Mouse (Mus musculus) R1 (cell line): ENCODE measurements around the gene Tcf19.

Experiments used
- DNase-seq: peaks from one replicate; pipeline ENCODE4 v3.0.0-alpha.2; 2018; ENCODE audit warnings: low read depth, low spot score

Gene Tcf19

GRCm38 (mm10) chr17:35532901-35533300 is 16.3 kb upstream of the Tcf19 start, which contains the start of gene Psors1c2:
TSS of gene Psors1c2 (plus strand) at chr17:35533201.
- DNase-seq, result no peak

DNA sequence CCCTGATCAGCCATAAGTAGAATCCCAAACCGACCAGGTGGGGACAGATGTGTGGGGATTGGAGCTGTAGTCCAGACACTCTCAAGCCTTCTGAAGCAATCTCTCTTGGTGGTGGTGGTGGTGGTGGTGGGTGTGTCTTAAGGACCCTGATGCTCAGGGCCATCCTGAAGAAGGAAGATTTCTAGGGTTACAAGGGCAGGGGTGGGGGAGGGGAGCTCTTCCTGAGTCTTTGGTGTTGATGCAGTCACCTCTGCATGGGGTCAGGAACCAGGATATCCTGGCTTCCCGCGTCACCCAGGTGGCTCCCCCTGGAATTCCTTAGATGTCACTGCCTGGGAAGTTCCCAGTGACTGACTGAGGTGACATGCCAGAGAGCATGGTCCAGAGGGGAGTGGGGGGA is 15.7 kb upstream of the Tcf19 start:
- peak; percentile 73 for DNase-seq

- DNase-seq, result no peak
These were observed 10.0 kb upstream of the Tcf19 start for GRCm38 (mm10) chr17:35526644-35527043.

- DNase-seq, result no peak
These were observed 7.7 kb upstream of the Tcf19 start for GRCm38 (mm10) chr17:35524354-35524753.

DNA sequence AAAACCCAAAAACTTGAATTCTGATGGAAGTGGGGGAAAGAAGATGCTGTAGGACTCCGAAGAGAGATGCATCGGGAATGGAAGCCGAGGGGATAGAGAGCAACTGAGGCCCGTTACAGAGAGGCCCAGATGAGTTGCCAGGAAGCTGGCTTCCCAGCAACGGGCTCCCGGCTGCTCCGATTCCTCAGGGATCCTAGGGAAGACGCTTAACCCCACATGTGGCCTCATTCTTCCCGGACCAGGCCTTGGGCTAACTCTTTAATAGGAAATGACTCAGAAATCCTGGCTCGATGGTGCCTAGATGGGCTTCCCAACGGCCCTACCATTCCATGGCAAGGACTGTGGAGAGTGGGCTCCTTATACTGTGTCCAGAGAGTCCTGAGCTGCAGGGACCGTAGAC is 902 bp upstream of the Tcf19 start:
- DNase-seq, result peak; percentile 58

- peak; percentile 80 for DNase-seq
These were observed 548 bp downstream of the Tcf19 start for GRCm38 (mm10) chr17:35515911-35516640.

GRCm38 (mm10) chr17:35514756-35515155 is 1.9 kb downstream of the Tcf19 start:
- peak; percentile 62 for DNase-seq

- DNase-seq, result peak; percentile 91
These were observed 2.7 kb downstream of the Tcf19 start for GRCm38 (mm10) chr17:35513886-35514285.

DNA sequence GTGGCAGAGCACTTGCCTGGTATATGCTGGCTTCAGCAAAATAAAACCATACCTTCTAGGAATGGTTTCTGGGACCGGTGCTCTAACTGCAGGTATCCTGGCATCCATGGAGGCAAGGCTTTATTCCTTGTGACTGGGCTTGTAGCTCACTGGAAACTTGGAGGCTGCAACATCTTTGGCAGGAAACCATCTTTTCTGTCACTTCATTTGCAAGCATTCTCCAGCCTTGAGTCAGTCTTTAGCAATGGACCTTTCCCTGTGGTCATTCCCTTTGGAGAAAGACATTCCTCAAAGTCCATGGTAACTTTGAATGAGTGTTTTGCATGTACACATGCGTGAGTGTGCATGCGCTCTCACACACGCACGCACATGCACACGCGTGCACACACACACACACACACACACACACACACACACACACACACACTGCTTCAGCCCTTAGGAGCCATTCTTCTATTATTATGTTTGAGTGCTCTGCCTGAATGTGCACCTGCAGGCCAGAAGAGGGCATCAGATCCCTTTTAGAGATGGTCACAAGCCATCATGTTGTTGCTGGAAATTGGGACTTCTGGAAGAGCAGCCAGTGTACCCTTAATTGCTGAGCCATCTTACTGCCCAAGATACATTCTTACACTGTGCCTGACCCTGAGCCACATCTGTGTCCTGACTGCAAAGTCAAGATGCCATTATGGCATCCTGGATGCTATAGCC is 3.6 kb downstream of the Tcf19 start:
- DNase-seq, result peak; percentile 78

GRCm38 (mm10) chr17:35509284-35509683 is 7.3 kb downstream of the Tcf19 start:
- peak; percentile 99 for DNase-seq

- peak; percentile 63 for DNase-seq
These were observed 8.3 kb downstream of the Tcf19 start for GRCm38 (mm10) chr17:35508279-35508678.

DNA sequence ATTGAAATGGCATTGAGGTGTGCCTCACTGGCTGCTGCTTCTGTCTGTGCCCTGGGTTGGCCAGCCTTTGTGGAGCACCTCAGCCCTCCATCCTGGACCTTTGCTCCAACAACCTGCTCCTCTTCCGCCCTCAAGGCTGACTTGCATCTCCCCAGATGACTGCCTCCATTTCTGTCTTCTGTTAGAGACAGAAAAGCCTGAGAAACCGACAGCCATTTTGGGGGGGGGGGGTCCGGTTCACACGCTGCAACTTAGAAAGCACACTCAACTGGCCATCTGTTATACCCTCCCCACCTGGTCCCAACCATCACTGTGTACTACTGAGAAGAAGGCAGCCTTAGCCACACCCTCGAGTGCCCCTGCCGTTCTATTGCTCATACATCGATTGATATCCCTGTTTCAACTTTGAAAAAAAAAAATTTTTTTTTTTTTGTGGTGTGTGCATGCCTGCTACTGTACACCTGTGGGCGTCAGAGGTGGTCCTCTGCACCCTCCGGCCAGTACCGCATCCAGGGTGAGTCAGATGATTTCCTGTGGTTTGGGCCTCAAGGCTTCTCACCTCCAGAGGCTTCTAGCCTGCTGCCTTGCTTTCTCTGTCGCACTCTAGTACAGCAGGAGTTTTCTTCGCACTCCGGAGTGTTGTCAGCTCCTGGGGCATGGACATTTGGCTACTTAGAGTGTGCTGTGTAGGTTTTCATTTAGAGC is 8.9 kb downstream of the Tcf19 start:
- DNase-seq, result peak; percentile 76

- DNase-seq, result peak; percentile 67
These were observed 9.7 kb downstream of the Tcf19 start for GRCm38 (mm10) chr17:35506881-35507280.

DNA sequence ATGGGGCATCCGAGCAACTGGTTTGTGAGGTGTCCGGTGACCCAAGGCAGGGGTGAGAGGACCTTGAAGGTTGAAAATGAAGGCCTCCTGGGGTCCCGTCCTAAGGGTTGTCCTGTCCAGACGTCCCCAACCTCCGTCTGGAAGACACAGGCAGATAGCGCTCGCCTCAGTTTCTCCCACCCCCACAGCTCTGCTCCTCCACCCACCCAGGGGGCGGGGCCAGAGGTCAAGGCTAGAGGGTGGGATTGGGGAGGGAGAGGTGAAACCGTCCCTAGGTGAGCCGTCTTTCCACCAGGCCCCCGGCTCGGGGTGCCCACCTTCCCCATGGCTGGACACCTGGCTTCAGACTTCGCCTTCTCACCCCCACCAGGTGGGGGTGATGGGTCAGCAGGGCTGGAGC is 10.8 kb downstream of the Tcf19 start, which contains the start of gene Pou5f1:
Gene Pou5f1, plus strand, starts transcription at position 243 of the 400 bp plus-strand sequence.
- peak; percentile 96 for DNase-seq

- DNase-seq, result peak; percentile 99
These were observed 11.8 kb downstream of the Tcf19 start for GRCm38 (mm10) chr17:35504628-35505481.

- peak; percentile 99 for DNase-seq
These were observed 12.8 kb downstream of the Tcf19 start for GRCm38 (mm10) chr17:35503849-35504248.

- DNase-seq, result peak; percentile 80
These were observed 13.9 kb downstream of the Tcf19 start for GRCm38 (mm10) chr17:35502762-35503161.

DNA sequence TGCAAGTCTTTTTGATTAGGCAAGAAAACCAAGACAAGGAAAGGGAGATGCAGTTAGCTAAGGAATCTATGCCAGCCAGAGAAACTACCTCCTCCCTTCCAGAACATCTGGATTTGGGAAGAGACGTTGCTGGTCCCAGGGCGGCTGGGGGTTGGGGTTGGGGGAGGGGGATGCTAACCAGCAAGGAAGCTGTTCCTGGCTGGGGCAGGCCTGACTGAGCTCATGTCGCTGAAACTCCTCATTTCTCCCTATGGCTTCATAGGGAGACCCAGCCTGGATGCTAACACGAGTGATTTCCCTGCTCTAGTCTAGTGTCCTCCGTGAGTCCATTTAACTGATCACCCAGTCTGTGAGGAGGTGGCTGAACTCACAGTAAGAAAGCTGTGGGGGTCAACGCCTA is 14.4 kb downstream of the Tcf19 start:
- DNase-seq, result peak; percentile 85

DNA sequence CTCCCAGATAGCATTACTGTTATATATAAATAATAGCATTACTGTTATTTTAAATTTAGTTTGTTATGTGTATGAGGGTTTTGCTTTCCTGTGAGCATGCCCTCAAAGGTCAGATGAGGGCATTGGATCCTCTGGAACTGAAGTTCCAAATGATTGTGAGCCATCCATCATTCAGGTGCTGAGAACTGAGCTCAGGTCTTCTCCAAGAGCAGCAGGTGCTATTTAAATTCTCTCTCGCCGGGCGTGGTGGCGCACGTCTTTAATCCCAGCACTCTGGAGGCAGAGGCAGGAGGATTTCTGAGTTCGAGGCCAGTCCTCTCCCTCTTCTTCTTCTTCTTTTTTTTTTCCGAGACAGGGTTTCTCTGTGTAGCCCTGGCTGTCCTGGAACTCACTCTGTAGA is 19.5 kb downstream of the Tcf19 start:
- DNase-seq, result peak; percentile 68

- peak; percentile 89 for DNase-seq
These were observed 26.3 kb downstream of the Tcf19 start for GRCm38 (mm10) chr17:35490320-35490719.

DNA sequence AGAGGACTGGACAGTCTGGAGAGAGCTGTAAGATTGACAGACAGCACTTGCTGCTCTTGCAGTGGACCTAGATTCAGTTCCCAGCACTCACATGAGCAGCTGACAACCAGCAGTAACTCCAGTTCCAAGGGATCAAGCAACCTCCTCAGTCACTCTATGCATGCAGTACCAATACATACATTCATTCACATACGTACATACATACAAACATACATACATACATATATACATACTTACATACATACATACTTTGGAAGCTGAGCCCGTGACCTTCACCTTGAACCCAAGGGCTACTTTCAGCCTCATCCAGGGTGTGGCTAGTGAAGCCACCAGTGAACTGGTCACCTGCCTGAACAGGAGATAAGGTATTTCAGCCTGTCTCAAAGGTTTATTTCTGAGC is 28.6 kb downstream of the Tcf19 start:
- DNase-seq, result peak; percentile 52
